Mouse (Mus musculus) large intestine, adult 2 months (tissue): ENCODE measurements around the gene Wnt4. TPM values are rescaled to one million over a fixed set of nuclear protein-coding genes. Genes with fewer than 3 reads are reported as not detected.

ENCODE experiments used
- polyA plus RNA-seq: library from polyadenylated mRNA; depleted of rRNA; stranded (reverse); fragments of >200 nt; gene quantifications from 2 replicates; pipeline ENCODE4 v1.2.3, GENCODE M21; 2012; rRNA removed

Wnt4 gene
- polyA plus RNA-seq, 1 experiment: 3.5 TPM

Other genes with a start within 250 kb of the Wnt4 start
- 5.7 and 10.1 TPM in 2 replicates for gene Zbtb40, start 228.7 kb upstream of the Wnt4 start, polyA plus RNA-seq
- 122 and 127 TPM in 2 replicates for gene Cdc42, start 80.2 kb downstream of the Wnt4 start, polyA plus RNA-seq
- gene Cela3a, start 132.3 kb downstream of the Wnt4 start, polyA plus RNA-seq: not detected in 2 replicates
- 0.94 and 1.4 TPM in 2 replicates for gene Cela3b, start 153.1 kb downstream of the Wnt4 start, polyA plus RNA-seq
- gene 1700013G24Rik, start 175.8 kb downstream of the Wnt4 start, polyA plus RNA-seq: not detected in 2 replicates
- 19.7 and 22.8 TPM in 2 replicates for gene Hspg2, start 191.3 kb downstream of the Wnt4 start, polyA plus RNA-seq